Mouse (Mus musculus) kidney, embryonic 16.5 days (tissue): ENCODE measurements around the gene Retreg1. TPM values are rescaled to one million over a fixed set of nuclear protein-coding genes. Genes with fewer than 3 reads are reported as not detected.

Experiments
- ATAC-seq: fragments of 200-750 bp; cut with Nextera tagmentation; 2 replicates; pipeline ENCODE4 v1.8.0; 2017; ENCODE audit warnings: moderate TSS enrichment; ENCODE audit not compliant: low FRiP score, low TSS enrichment
- H3K27ac ChIP-seq: fragments of 300-500 bp; sonication (generic); 2 replicates; pipeline ENCODE4 v1.5.1; 2014; ENCODE audit warnings: low read length
- H3K27me3 ChIP-seq: fragments of 300-500 bp; sonication (generic); 2 replicates; pipeline ENCODE4 v1.6.1; 2014; ENCODE audit warnings: low read length, control low read depth, mixed read lengths; ENCODE audit not compliant: insufficient read depth
- H3K36me3 ChIP-seq: fragments of 300-500 bp; sonication (generic); 2 replicates; pipeline ENCODE4 v1.6.1; 2014; ENCODE audit warnings: low read length, control low read depth, mixed read lengths; ENCODE audit not compliant: insufficient read depth
- H3K4me1 ChIP-seq: fragments of 300-500 bp; sonication (generic); 2 replicates; pipeline ENCODE4 v1.6.1; 2014; ENCODE audit warnings: low read length, control low read depth, mixed read lengths; ENCODE audit not compliant: insufficient read depth
- H3K4me2 ChIP-seq: fragments of 300-500 bp; sonication (generic); replicated peaks from 2 replicates; pipeline ENCODE4 v1.6.1; 2014; ENCODE audit warnings: low read depth, low read length
- H3K4me3 ChIP-seq: fragments of 300-500 bp; sonication (generic); 2 replicates; pipeline ENCODE4 v1.5.1; 2014; ENCODE audit warnings: mild to moderate bottlenecking, low read length
- H3K9ac ChIP-seq: fragments of 300-500 bp; sonication (generic); replicated peaks from 2 replicates; pipeline ENCODE4 v1.6.1; 2014; ENCODE audit warnings: low read length
- H3K9me3 ChIP-seq: fragments of 300-500 bp; sonication (generic); 2 replicates; pipeline ENCODE4 v1.6.1; 2016; ENCODE audit warnings: low read length, control low read depth
- WGBS: fragments of 180-500 bp; shearing (Covaris S2); extraction: QIAGEN DNeasy Blood & Tissue Kit; methylation state at CpG from one replicate; pipeline ENCODE4 v1.1.7; 2014; 5-methylcytosine and 5-hydroxymethylcytosine counted together
- polyA plus RNA-seq: library from polyadenylated mRNA; unstranded; fragments of >200 nt; fragmentation: Nextera tagmentation; extraction: Ambion mirVana; gene quantifications from 2 replicates; pipeline ENCODE4 v1.2.1, GENCODE M21; 2015

Gene Retreg1
- 21.5 and 22.0 TPM in 2 replicates for polyA plus RNA-seq

GRCm38 (mm10) chr15:25843086-25843991, at the start of gene Retreg1:
TSS of gene Retreg1 (plus strand) at chr15:25843180.
- H3K9me3 ChIP-seq, result no peaks in the 10 kb centered on the region
- peak within 1 kb of the TSS; percentile 83 for H3K4me3 ChIP-seq
- H3K36me3 ChIP-seq, result no peaks in the 10 kb centered on the region
- H3K4me2 ChIP-seq, result peak within 1 kb of the TSS; percentile 88
- H3K27ac ChIP-seq, result peak within 1 kb of the TSS; percentile 76
- H3K9ac ChIP-seq, result peak within 1 kb of the TSS; percentile 78
- H3K4me1 ChIP-seq, result peaks cover 11% of the 10 kb centered on the region; the same call in 1 of the 2 replicates
- H3K27me3 ChIP-seq, result peaks cover 14% of the 10 kb centered on the region; the same call in 1 of the 2 replicates
- 0% methylated on average over 54 of the region's 72 CpGs for WGBS
- ATAC-seq, result peak; percentile 91

DNA sequence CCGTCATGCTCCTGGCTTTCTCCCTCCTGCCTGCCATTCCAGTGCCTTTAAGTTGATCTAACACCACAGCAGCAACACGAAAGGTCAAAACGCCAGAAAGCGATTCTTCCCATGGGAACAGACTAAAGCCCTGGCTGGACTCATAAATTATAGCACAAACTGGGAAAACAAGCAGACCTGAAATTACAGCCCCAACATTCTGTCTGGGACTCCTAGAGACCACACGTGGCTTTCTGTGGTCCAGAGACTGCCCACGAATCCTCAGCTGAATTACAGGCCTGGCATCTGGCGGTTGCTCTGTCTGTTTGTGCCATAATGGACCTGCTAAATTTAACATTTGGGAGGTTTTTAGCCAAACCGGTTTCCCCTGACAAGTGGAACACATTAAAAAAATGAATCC, 48.9 kb upstream of the Retreg1 start:
- Histone ChIP-seq H3K27ac (no peak overlapping the region), H3K4me1 (0 out of 2 replicates have a peak, but pooled peaks cover 3% of the 10 kb centered on the region), H3K9ac (no peak overlapping the region), H3K36me3 (peaks cover 66% of the 10 kb centered on the region), H3K9me3 (no peaks in the 10 kb centered on the region), H3K4me3 (no peak overlapping the region), H3K27me3 (no peaks in the 10 kb centered on the region), H3K4me2 (no peak overlapping the region)
- 38% methylated on average over 8 of the region's 8 CpGs for WGBS
- no peak for ATAC-seq

GRCm38 (mm10) chr15:25795496-25795895, 47.5 kb upstream of the Retreg1 start:
- H3K9me3 ChIP-seq, result no peaks in the 10 kb centered on the region
- peaks cover 66% of the 10 kb centered on the region for H3K36me3 ChIP-seq
- no peaks in the 10 kb centered on the region for H3K27me3 ChIP-seq
- H3K27ac ChIP-seq, result no peak overlapping the region
- H3K9ac ChIP-seq, result no peak overlapping the region
- no peaks in the 10 kb centered on the region for H3K4me1 ChIP-seq
- no peak overlapping the region for H3K4me2 ChIP-seq
- WGBS, result 89% methylated on average over 9 of the region's 9 CpGs
- H3K4me3 ChIP-seq, result no peak overlapping the region
- no peak for ATAC-seq

DNA sequence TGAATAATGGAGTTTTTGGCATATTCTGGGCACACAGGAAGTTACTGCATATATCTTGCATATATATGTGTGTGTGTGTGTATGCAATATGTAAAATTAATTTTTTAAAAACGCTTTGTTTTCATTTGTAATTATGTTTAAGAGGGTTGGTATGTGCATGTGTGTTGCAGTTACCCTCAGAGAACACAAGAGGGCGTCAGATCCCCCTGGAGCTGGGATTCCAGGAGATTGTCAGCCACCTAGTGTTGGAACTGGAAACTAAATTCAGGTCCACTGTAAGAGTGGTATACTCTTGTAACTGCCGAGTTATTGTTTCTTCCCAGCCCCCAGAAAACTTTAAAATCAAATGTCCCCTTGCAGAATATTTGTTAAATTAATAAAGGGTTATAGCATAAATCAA, 46.6 kb upstream of the Retreg1 start:
- Histone ChIP-seq H3K4me1 (no peaks in the 10 kb centered on the region), H3K4me3 (no peak overlapping the region), H3K9ac (no peak overlapping the region), H3K36me3 (peaks cover 68% of the 10 kb centered on the region), H3K4me2 (no peak overlapping the region), H3K9me3 (no peaks in the 10 kb centered on the region), H3K27me3 (no peaks in the 10 kb centered on the region), H3K27ac (no peak overlapping the region)
- ATAC-seq, result no peak
- 65% methylated on average over 3 of the region's 3 CpGs for WGBS

- ATAC-seq, result no peak
- H3K36me3 ChIP-seq, result peaks cover 70% of the 10 kb centered on the region
- 87% methylated on average over 8 of the region's 8 CpGs for WGBS
These were observed 45.8 kb upstream of the Retreg1 start for GRCm38 (mm10) chr15:25797179-25797578.

GRCm38 (mm10) chr15:25797888-25798287, 45.1 kb upstream of the Retreg1 start:
- H3K36me3 ChIP-seq, result peaks cover 72% of the 10 kb centered on the region
- H3K9ac ChIP-seq, result no peak overlapping the region
- ATAC-seq, result no peak
- no peak overlapping the region for H3K4me2 ChIP-seq
- H3K27ac ChIP-seq, result no peak overlapping the region
- no peaks in the 10 kb centered on the region for H3K9me3 ChIP-seq
- H3K27me3 ChIP-seq, result no peaks in the 10 kb centered on the region
- peaks cover 2% of the 10 kb centered on the region; the same call in 1 of the 2 replicates for H3K4me1 ChIP-seq
- 86% methylated on average over 1 of the region's 1 CpGs for WGBS
- no peak overlapping the region for H3K4me3 ChIP-seq

More at GRCm38 (mm10) chr15:25797179-25797578, 45.8 kb upstream of the Retreg1 start:
- Histone ChIP-seq H3K27me3 (no peaks in the 10 kb centered on the region), H3K4me1 (no peaks in the 10 kb centered on the region), H3K9me3 (no peaks in the 10 kb centered on the region), H3K9ac (no peak overlapping the region), H3K4me3 (no peak overlapping the region), H3K27ac (no peak overlapping the region), H3K4me2 (no peak overlapping the region)

- no peak for ATAC-seq
- Histone ChIP-seq H3K27me3 (no peaks in the 10 kb centered on the region), H3K9me3 (no peaks in the 10 kb centered on the region), H3K9ac (no peak overlapping the region), H3K4me3 (no peak overlapping the region), H3K4me2 (no peak overlapping the region), H3K27ac (no peak overlapping the region), H3K36me3 (peaks cover 83% of the 10 kb centered on the region), H3K4me1 (peaks cover 2% of the 10 kb centered on the region; the same call in 1 of the 2 replicates)
- WGBS, result 88% methylated on average over 5 of the region's 5 CpGs
These were observed 41.3 kb upstream of the Retreg1 start for GRCm38 (mm10) chr15:25801726-25802125.

DNA sequence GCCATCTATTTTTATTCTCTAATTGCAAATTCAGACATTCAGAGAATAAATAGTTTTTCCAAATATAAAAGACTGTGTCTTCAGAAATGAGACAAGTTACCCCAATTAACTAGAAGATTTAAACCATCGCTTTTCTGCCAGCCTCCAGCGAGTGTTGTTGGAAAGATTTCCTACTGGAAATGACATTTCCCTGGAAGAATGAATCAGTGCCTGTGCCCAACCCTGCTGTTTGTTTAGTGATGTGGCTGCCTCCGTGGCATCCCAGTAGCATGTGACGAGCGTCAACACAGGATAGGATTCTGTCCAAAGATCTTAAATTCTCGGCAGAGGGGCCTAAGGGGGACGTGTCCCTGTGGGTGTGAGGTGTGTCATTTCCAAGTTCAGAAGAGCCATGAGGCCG, 40.8 kb upstream of the Retreg1 start:
- peaks cover 86% of the 10 kb centered on the region for H3K36me3 ChIP-seq
- ATAC-seq, result no peak

DNA sequence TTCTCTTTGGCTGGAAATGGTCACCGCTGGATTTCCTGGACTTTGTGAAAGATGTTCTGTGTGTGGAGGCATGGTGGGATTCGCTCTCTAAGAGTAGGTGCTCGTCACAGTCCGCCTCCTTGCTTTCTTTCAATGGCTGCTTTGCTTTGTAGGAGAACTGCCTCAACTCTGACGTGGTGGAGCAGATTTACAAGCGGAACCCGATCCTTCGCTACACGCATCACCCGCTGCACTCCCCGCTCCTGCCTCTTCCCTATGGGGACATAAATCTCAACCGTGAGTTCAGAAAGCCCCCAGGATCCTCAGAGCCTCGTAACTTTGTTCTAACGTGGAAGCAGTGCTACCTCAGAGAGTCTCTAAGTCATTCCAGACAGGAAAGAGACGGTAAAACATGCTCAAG, 39.9 kb upstream of the Retreg1 start:
- no peaks in the 10 kb centered on the region for H3K27me3 ChIP-seq
- ATAC-seq, result peak; percentile 37; the same call in 1 of the 2 replicates
- H3K9ac ChIP-seq, result no peak overlapping the region
- no peak overlapping the region for H3K27ac ChIP-seq
- no peak overlapping the region for H3K4me3 ChIP-seq
- H3K9me3 ChIP-seq, result no peaks in the 10 kb centered on the region
- H3K4me1 ChIP-seq, result peaks cover 2% of the 10 kb centered on the region; the same call in 1 of the 2 replicates
- H3K4me2 ChIP-seq, result no peak overlapping the region
- peaks cover 86% of the 10 kb centered on the region for H3K36me3 ChIP-seq
- WGBS, result 27% methylated on average over 15 of the region's 15 CpGs

More for the DNA sequence above, 40.8 kb upstream of the Retreg1 start:
- H3K4me3 ChIP-seq, result no peak overlapping the region
- H3K9ac ChIP-seq, result no peak overlapping the region
- H3K4me2 ChIP-seq, result no peak overlapping the region
- WGBS, result 66% methylated on average over 8 of the region's 8 CpGs
- H3K9me3 ChIP-seq, result no peaks in the 10 kb centered on the region
- no peaks in the 10 kb centered on the region for H3K27me3 ChIP-seq
- peaks cover 2% of the 10 kb centered on the region; the same call in 1 of the 2 replicates for H3K4me1 ChIP-seq
- no peak overlapping the region for H3K27ac ChIP-seq
